Mouse (Mus musculus) cerebellum, postnatal 25 days (tissue): Measurements from ENCODE around the gene Trim33.

Experiments used
- DNase-seq, 2 experiments: peaks; one replicate each; pipeline ENCODE4 v3.0.0; 2021; ENCODE audit warnings: mixed read lengths in 2 of 2

Gene Trim33

DNA sequence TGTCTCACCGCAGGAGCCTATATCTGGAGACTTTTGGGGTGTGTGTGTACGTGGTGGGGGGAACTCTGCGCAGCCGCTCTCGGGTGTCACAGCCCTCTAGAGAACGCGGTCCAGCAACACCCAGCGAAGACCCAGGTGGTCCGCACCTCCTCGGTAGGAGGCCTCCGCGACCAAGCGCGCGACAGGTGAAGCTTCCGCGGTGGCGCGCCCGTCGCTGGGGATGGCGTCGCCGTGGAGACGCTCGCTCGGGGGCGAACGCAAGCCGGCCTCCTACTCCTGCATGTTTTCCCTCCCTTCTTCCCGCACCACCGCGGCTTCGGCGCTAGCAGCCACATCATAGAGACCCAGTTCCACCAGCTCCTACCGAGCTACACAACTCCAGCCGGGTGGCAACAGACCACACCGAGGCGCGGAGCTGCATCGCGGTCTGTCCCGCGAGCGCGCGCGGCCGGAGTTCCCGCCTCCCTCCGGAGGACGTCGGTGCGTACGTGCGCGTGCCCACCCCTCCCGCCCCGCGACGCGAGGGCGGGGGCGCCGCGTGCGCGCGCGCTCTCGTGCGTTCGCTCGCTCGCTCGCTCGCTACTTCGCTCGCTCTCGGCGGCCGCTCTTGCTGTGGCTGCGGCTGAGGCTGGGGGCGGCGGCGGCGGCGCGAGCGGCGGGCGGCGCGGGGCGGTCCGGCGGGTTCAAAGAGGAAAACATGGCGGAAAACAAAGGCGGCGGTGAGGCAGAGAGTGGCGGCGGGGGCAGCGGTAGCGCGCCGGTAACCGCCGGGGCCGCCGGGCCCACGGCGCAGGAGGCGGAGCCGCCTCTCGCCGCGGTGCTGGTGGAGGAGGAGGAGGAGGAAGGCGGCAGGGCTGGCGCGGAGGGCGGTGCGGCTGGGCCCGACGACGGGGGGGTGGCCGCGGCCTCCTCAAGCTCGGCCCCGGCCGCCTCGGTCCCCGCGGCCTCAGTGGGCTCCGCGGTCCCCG is at the start of gene Trim33:
Gene Trim33 (plus strand): TSS at position 112 of the 968 bp plus-strand sequence.
- DNase-seq, result peak; percentile 95

DNA sequence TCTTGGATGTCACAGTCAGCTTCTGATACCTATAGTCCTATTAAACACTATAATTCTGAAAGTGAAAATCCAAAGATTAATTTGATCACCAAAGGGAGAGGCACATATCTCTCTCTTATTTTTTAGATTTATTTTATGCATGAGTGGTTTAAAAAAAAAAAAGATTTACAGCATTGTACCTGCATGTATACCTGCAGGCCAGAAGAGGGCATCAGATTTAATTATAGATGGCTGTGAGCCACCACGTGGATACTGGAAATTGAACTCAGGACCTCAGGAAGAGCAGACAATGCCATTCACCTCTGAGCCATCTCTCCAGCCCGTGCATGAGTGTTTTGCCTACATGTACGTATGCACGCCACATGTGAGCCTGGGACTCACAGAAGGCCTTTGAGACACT is 46.7 kb upstream of the Trim33 start:
- DNase-seq, result no peak

DNA sequence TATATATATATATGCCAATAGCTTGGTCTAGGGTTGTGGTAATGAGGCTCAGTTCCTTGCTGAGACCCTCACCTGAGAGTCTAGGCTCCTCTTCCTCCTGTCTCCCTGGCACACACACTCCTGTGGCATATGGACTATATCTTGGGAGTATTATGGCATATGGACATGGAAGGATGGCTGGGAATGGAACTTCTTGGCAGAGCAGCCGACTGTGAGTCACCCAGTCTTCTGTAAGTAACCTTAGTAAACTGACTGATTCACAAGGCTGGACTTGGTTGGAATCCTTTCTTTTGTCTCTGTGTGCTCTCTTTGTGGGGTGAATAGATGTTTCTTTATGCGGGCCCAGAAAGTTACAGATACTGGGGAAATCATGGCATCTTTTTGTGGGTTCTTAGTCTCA is 37.6 kb upstream of the Trim33 start:
- peak; percentile 9 to 46 for DNase-seq

DNA sequence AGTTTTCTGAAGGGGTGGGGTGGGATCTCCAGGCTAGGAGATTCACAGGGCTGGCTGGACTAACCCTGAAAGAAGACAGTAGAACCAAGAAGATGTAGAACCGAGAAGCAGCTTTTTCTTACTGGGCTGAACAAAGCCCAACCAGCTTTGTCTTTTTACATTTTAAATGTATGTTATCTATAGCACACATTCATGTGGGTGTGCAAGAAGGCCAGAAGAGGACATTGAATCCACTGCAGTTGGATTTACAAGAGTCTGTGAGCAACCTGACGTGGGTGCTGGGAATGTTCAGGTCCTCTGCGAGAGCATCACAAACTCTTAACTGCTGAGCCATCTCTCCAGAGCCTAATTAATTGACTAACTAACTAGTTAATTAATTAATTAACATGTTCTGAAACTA is 36.9 kb upstream of the Trim33 start:
- no peak for DNase-seq

DNA sequence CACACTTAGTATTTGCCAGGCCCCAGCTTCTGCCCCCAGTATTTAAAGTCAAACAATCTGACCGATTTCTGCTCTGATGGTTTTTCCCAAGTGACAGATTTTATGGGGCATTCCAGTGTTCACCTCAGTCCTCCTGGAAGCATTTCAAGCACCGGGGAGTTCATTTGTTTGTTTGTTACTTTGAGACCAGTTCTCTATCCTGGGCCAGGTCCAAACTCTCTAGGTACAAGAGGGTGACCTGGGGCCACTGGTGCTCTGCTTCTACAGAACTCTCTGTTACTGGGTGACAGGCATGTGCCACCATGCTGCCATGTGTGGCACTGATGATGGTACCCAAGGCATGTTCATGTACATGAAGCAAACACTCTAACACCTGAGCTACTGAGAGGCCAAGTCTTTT is 35.6 kb upstream of the Trim33 start:
- no peak for DNase-seq

DNA sequence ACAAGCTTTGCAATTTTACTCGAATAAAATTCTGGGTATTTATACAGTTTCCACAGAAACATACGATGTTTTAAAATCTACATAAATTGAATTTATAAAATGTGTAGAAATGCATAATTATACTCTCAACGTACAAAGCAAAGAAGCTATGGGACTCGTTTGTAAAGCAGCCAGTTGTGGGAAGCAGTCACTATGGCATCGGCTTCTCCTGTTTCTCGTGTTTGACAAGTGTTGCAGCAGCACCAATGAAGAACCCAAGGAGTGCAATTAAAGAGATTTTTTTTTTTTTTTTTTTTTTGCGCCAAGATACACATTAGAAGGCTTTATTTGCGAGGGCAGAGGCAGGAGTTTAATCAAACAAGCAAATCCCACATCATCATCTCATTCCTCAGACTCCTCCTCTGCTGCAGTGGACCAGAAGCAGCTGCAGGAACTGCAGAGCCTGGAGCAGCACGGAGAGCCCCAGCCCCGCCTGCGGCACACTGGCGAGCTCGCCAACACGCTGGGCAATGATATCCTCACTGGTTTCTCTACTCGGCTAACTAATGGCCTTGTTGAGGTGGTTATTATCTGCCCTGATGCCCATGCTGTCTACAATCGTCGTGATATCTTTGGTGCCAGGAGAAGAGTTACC is 32.3 kb upstream of the Trim33 start:
- no peak for DNase-seq

DNA sequence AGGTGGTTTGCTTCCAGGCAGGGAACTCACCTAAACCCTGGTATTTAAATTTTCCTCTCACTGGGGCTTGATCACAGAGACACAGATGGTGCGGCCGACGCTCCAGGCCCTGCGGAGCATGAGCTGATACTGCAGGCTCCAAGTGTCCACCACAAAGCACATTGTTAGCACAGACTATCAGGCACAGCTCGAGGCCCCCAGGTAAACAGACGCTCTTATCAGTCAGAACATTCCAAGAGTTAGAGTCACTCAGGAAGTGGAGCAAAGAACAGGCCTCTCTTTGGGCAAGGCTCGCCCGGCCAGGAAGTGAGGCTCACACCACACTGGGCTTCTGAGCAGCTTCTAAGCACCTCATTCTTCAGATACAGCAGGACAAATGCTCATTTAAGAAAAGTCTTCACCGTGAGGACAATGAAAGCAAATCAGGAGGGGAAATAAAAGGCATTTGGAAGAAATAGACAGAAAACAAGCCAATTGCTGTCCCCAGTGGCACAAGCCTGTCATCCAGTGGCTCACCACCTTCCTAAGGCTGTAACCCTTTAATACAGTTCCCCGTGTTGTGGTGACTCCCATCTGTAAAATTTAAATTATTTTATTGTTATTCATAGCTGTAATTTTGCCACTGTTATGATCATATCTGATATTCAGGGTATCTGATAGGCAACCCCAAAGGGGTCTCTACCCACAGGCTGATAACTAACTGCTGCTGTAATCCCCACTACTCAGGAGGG is 22.8 kb upstream of the Trim33 start:
- peak in 1 of 2 experiments; percentile 4 for DNase-seq

DNA sequence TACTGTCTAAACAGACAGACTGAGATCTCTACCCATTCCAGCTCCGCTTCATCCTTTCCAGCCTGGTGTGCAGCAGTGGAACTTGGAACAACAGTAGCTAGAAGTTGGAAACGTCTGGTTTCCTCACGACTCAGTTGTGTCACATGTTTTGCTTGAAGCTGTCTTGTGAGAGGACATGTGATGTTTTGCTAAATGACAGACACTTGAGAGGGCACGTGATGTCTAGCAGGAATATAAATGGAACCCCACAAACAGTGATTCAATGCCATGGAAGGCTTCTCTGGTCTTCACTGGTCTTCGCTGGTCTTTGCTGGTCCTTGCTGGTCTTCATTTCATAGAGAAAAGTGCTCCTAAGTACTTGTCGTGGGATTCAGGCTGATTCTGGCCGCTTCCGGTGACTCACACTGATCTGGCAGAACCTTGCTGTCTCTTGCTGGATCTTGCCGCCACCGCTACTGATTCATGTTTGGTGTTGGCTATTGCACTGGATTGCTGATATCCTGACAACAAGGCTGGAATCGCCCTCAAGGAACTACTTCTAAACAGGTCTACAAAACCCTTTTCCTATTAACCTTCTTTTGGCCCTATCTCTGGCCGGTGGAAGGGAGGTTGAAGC is 16.2 kb upstream of the Trim33 start:
- no peak for DNase-seq

DNA sequence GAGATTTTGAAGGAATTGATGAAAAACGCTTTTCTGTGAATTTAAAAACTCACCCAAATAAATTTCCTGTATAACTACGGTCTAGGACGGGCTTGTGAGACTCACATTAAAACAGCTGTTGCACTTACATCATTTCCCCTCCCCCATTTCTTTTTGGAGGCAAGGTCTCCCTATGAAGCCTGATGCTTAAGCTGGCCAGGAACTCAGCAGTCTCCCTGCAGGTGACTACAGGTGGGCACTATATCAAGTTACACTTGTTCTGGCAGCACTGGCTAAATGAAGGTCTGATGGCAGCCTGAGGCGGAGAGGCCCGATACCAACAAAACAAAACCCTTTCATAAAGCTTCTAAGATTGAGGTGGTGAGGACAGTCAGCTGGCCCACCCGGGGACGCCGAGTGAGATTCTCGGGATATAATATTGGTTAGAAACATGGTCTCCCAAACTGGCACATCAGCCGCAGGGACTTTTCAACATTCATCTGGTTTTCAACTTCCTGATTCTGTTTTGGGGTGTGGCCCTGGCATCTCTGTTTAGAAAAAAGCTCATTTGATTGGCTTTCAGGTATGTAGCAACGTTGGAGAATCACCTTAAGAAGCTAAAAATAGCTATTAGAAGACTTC is 422 bp upstream of the Trim33 start:
- peak; percentile 46 for DNase-seq

DNA sequence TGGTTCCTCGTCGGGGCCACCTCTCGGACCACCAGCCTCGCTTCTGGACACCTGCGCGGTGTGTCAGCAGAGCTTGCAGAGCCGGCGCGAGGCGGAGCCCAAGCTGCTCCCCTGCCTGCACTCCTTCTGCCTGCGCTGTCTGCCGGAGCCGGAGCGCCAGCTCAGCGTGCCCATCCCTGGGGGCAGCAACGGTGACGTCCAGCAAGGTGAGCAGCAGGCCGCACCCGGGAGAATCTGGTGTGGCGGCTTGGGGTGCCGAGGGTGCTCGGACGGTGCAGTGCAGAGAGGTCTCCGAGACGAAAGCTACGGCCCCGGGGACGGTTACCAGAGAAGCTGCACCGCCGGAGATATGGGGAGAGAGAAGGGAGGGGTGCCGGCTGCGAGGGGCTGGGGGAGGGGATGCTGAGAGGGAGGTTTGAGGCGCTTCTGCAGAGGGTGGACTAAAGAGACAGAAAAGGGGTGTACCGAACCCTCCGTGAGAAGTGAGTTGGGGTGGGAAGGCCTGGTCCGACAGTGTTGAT is 1.2 kb downstream of the Trim33 start:
- peak; percentile 72 to 76 for DNase-seq

DNA sequence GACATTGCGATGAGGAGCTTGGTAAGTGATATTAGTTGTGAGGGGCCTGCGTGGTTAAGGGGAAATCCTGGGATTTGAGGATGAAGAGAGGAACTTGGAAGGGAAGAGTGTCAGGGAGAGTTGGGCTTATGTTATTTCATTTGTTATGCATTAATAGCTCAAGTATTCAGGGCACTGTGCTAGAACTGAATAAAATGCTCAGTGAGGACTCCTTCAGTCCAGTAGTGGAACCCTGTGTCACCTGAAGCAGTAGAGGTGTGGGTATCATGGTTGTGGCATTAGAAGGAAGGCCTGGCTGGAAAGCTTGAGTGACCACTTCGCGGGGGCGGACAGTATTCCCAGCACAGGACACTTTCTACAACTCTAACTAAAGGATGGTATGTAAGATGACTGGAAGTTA is 1.8 kb downstream of the Trim33 start:
- peak; percentile 11 to 15 for DNase-seq

DNA sequence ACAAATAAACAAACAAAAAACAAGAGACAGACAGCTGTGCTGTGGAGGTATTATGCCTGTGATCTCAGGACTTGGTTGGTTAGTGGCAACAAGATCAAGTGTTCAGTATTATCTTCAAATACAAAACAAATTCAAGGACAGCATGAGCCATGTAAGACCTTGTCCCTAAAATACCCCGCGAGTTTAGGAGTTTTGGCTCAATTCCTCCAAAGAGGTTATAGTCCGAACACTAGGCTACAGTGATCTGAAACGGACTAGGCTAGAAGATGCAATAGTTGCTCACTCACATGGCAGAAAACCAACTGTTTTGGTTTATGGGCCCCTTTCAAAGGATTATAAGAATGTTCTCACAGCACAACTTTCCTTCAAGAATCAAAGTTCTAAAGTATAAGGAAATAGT is 9.7 kb downstream of the Trim33 start:
- no peak for DNase-seq

DNA sequence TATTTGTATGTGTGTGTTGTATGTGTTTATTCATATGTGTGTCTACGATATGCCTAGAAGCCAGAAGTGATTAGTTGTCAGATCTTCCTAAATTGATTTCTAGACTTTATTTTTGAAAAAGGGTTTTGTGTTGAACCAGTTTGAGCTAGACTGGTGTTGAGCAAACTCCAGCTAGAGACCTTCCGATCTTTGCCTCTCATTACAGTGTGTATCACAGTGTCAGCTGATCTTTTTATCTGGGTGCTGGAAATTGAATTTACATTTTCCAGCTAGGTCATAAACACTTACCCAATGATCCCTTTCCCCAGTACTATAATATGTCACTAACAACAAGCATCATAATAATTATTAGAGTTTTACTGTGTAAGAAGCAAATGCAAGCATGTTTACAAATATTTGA is 12.0 kb downstream of the Trim33 start:
- DNase-seq, result no peak

DNA sequence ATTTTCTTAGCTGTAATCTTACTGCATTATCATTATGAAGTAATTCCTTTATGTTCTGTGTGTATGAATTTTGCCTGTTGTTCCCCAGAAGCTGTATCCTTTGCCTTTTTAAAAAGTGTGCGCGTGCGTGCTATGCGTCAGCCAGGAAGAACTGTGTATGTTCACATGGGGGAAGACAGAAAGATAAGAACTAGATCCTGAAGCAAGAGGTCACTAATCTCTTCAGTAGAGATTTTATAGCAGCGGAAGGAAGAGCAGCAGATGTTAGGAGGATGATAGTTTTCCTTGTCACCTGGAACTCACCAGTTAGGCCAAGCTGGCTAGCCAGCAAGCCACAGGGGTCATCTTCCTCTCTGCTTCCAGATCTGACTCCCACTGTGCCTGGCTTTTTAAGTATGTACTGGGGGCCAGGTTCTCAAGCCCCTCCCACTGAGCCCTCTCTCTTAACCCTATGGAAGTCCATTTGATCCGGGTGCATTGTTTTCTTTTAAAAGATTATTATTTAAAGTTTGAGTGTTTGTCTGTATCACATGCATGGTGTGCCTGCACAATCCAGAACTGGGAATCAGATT is 26.4 kb downstream of the Trim33 start:
- DNase-seq, result peak in 1 of 2 experiments; percentile 33

DNA sequence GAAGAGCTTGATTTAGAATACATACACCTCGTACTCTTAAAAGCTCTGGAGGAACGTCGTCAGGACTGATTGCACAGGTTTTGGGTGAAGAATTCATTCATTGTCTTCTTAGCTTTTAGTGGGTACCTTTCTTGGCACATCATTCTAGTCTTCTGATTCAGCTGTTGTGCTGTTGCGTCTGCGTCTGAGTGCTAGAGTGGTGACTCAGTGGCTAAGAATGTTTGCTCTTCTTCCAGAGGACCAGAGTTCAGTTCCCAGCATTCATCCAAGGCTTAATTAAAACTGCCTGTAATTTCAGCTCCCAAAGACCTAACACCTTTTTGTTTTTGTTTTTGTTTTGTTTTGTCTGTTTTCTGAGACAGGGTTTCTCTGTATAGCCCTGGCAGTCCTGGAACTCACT is 30.2 kb downstream of the Trim33 start:
- DNase-seq, result no peak

DNA sequence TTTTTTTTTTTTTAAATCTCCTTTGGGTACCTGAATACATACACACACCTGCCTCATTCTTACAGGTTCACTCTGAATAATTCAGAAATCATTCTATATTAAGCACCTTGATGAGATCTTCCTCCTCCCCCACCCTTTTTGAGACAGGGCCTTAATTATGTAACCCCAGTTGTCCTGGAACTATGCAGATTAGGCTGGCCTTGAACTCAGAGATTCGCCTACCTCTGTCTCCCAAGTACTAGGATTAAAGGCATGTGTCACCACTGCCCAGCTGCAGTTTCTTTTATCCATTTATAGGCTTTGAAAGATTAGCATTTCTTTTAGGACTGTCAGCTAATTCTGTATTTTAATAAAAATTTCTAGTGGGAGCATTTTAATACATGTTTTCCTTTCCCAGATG is 30.7 kb downstream of the Trim33 start:
- no peak for DNase-seq

DNA sequence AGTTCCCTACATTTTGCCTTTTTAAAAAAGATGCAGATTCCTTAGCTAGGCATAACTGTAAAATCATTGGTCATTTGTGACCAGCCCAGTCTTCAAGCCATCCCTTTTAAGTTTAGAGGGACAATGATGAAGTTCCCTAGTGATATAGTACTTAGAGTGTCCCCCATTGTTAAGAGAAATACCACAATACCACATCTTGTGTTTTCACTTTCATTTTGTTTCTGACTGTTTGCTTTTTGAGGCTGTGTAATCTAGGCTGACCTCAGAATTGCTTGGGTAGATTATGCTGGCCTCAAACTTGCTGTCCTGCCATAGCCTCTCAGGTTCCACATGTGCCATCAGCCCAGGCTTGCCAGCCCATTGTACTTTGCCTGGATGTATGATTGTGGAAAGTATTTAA is 35.2 kb downstream of the Trim33 start:
- DNase-seq, result no peak

DNA sequence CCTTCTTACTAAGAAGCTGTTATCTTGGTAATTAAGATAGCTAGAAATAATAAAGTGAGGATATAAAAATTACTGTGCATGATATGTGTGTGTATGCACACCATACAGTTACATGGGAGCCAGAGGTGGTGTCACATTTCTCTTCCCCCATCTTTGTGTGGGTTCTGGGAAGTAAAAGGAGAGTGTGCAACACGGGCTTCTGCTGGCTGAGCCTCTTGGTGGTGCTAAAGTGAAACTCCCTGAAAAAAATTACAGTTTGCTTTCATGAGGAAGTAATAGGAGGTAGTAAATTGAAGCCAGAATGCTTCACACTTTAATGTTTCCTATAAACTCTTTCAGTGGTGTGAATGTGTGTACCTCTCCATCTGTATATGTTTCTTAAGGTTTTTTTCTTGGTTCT is 56.3 kb downstream of the Trim33 start:
- no peak for DNase-seq

DNA sequence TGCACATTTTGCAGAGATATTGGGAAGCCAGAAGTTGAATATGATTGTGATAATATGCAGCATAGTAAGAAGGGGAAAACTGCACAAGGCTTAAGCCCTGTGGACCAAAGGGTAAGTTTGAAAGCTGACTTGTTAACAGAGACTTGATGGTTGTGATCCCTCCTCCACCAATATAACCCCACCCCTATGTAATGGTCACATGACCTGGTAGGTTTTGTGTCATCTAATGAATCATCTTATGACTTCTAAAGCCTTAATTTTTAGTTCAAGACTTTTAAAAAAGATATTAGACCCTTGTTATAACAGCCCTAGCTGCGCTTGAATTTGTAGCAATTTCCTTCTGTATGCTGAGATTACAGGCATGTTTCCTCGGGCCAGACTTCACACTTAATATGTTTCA is 67.6 kb downstream of the Trim33 start:
- DNase-seq, result no peak

DNA sequence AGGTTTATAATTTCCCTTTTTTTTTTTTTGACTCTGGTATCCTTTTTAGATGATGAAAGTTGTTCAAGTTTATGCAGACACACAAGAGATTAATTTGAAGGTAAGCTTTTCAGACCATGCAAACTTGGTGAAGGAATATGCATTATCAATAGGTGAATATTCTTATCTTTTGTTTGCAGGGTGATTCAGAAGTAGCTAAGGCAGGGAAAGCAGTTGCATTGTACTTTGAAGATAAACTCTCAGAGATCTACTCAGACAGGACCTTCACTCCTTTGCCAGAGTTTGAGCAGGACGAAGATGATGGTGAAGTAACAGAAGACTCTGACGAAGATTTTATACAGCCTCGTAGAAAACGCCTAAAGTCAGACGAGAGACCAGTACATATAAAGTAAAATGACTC is 74.4 kb downstream of the Trim33 start:
- no peak for DNase-seq

DNA sequence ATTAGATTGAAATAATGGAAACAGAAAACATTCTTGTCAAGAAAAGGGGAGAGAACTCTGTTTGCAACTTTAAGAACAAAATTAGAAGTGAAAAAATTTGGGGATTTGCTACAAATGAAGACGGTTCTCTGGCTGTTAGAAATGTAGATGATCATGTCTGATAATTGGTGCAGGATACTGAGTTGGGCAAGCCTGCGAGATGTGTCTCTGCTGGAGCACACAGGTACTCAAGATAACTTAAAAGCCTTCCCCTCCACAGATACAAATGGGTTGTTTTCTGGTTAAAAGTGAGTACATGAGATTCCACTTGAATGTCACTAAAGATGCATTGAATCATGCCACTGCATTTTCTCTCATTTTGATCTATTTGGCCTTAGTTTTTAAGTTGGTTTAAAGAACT is 74.9 kb downstream of the Trim33 start:
- DNase-seq, result no peak

DNA sequence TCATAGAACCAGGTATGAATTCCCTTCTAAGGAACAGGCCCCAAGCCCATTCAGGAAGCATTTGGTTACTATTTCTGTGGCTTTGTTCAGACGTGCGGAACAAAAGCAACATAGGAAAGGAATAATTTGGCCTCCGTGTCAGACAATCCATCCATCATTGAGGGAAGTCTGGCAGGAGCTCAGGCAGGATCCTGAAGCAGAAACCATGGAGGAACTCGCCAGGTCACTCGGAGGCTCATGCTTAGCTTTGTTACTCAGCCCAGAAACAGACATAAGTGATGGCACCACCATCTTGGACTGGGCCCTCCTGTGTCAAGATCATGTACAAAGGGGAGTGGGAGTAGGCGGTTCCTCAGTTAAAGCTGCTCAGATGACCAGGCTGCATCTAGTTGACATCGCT is 82.1 kb downstream of the Trim33 start:
- no peak for DNase-seq
